Mouse (Mus musculus): ENCODE data around the gene Abca6. TPM values are rescaled to one million over a fixed set of nuclear protein-coding genes. Genes with fewer than 3 reads are reported as not detected.

Gene Abca6
- polyA plus RNA-seq (2012; rRNA removed): 1.1 and 1.4 TPM in 2 replicates
- polyA plus RNA-seq (2014; fragmentation: Nextera tagmentation; extraction: Ambion mirVana): 0.48 and 0.69 TPM in 2 replicates

DNA sequence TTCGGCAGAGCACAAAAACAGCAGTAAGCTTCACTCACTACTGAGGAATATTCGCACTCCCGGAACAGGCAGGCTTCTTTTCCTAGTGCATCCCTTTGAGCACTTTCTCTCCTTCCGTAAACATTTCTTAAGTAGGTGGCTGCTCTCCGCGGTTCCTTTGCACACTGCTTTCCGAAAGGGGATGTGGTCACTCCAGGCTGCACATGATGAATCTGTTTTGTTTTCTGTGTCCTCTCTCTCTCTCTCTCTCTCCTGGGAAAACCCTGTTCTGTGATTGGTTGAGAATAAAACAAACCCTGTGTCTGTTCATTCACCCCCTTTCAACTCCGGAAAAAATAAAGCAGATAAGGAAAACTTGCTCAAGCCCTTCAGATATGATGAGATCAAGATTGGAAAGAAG, at the start of gene Abca6:
Abca6 (minus strand) TSS at position 243 of the 400 bp plus-strand sequence.
- Histone ChIP-seq H3K9ac (ENCODE audit: low read depth, low read length, severe bottlenecking) (0 out of 2 replicates have a peak within 1 kb of the TSS, but pooled peaks have one; percentile 34), H3K4me3 (replicated peaks; ENCODE audit: low read length) (peak within 1 kb of the TSS; percentile 19; the same call in 1 of the 2 replicates), H3K4me1 (ENCODE audit: control insufficient read depth, insufficient read depth, low read length) (no peaks in the 10 kb centered on the region), H3K27me3 (ENCODE audit: control insufficient read depth, insufficient read depth, low read length) (no peaks in the 10 kb centered on the region), H3K27ac (replicated peaks; ENCODE audit: low read depth, low read length) (no peak within 1 kb of the TSS), H3K36me3 (ENCODE audit: control insufficient read depth, insufficient read depth, low read length) (no peaks in the 10 kb centered on the region), H3K9me3 (ENCODE audit: control insufficient read depth, low read length) (no peaks in the 10 kb centered on the region), H3K4me2 (replicated peaks; ENCODE audit: low read depth, low read length, severe bottlenecking) (peak within 1 kb of the TSS; percentile 35; the same call in 1 of the 2 replicates)
- no peak for DNase-seq (ENCODE audit: low spot score)
- no peak for TF ChIP-seq POLR2A (IDR thresholded peaks at IDR 0.05; ENCODE audit: borderline replicate concordance, extremely low read depth, insufficient read depth, insufficient read length)
- ATAC-seq (ENCODE audit: low FRiP score, low read depth): no peak
- 26% methylated on average over 8 of the region's 8 CpGs for WGBS

DNA sequence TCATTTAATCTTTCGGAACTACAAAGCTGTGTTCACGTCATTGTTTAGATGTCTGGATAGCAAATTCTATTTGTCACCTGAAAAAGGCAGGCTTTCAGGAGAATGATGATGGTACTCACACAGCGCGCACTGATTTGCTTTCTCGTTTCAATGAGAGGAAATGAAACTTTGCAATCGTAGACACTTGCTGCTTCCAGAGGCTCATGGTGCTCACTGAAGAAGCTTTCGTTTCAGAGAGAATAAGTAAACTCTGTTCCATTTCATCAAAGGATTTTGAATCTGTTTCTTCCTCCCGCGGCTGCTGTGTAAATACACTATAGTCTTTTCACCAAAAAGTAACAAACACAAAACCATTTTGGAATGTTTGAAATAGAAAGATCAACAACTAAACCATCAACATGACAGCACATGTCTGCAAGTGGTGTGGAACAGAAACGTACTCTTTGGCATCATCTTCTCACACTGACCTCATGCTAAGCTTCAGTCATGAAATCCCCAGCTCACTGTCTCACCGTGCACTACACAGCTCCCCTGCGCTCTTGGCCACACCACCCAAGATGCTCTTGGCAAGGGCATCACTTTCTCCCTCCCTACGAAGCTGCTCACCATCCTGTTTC, 46.4 kb upstream of the Abca6 start:
- TF ChIP-seq POLR2A (IDR thresholded peaks at IDR 0.05; ENCODE audit: borderline replicate concordance, extremely low read depth, insufficient read depth, insufficient read length): no peak
- Histone ChIP-seq H3K27ac (replicated peaks; ENCODE audit: low read depth, low read length) (no peak overlapping the region), H3K36me3 (ENCODE audit: control insufficient read depth, insufficient read depth, low read length) (no peaks in the 10 kb centered on the region), H3K27me3 (ENCODE audit: control insufficient read depth, insufficient read depth, low read length) (no peaks in the 10 kb centered on the region), H3K4me3 (replicated peaks; ENCODE audit: low read length) (no peak overlapping the region), H3K4me2 (replicated peaks; ENCODE audit: low read depth, low read length, severe bottlenecking) (no peak overlapping the region), H3K9ac (ENCODE audit: low read depth, low read length, severe bottlenecking) (no peak overlapping the region), H3K4me1 (ENCODE audit: control insufficient read depth, insufficient read depth, low read length) (no peaks in the 10 kb centered on the region), H3K9me3 (ENCODE audit: control insufficient read depth, low read length) (no peaks in the 10 kb centered on the region)
- 92% methylated on average over 13 of the region's 13 CpGs for WGBS
- no peak for ATAC-seq (ENCODE audit: low FRiP score, low read depth)
- no peak for DNase-seq (ENCODE audit: low spot score)

DNA sequence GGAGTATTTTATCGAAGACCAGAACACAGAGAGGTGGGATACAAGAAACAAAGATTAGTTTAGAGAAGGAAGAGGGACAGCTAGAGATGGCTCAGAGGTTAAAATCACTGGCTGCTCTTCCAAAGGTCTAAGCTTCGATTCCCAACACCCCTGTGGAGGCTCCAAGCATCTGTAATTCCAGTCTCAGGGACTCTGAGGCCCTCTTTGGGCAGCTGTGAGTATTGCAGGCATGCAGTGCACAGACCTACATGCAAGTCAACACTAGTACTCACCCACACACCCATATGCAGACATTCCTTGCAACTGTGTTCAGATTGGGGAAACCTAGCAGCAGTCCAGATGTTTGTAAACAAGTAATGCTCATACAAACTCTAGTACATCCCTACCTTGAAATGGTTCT, 39.0 kb upstream of the Abca6 start:
- ATAC-seq (ENCODE audit: low FRiP score, low read depth): no peak
- H3K36me3 ChIP-seq (ENCODE audit: control insufficient read depth, insufficient read depth, low read length): no peaks in the 10 kb centered on the region
- H3K4me1 ChIP-seq (ENCODE audit: control insufficient read depth, insufficient read depth, low read length): 0 out of 2 replicates have a peak, but pooled peaks cover 3% of the 10 kb centered on the region
- no peak for DNase-seq (ENCODE audit: low spot score)
- no peak for TF ChIP-seq POLR2A (IDR thresholded peaks at IDR 0.05; ENCODE audit: borderline replicate concordance, extremely low read depth, insufficient read depth, insufficient read length)
- no peaks in the 10 kb centered on the region for H3K27me3 ChIP-seq (ENCODE audit: control insufficient read depth, insufficient read depth, low read length)
- H3K4me2 ChIP-seq (replicated peaks; ENCODE audit: low read depth, low read length, severe bottlenecking): no peak overlapping the region
- no peak overlapping the region for H3K4me3 ChIP-seq (replicated peaks; ENCODE audit: low read length)
- no peak overlapping the region for H3K27ac ChIP-seq (replicated peaks; ENCODE audit: low read depth, low read length)
- WGBS: 70% methylated on average over 2 of the region's 2 CpGs
- H3K9me3 ChIP-seq (ENCODE audit: control insufficient read depth, low read length): no peaks in the 10 kb centered on the region
- H3K9ac ChIP-seq (ENCODE audit: low read depth, low read length, severe bottlenecking): no peak overlapping the region

DNA sequence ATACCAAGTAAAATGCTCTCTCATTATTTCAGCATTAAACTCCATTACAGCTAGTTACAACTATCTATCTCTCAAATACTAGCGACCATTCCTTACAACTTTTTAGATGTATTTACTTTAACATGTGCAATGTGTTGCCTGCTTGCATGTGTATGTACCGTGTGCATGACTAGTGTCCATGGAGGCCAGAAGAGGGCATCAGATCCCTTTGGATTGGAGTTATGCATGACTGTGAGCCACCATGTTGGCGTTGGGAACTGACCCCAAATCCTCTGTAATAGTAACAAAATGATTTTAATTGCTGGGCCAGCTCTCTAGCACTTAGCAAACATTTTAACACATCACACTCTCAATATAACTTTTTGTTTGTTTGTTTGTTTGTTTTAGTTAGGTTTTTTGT, 36.8 kb upstream of the Abca6 start:
- no peak for ATAC-seq (ENCODE audit: low FRiP score, low read depth)

DNA sequence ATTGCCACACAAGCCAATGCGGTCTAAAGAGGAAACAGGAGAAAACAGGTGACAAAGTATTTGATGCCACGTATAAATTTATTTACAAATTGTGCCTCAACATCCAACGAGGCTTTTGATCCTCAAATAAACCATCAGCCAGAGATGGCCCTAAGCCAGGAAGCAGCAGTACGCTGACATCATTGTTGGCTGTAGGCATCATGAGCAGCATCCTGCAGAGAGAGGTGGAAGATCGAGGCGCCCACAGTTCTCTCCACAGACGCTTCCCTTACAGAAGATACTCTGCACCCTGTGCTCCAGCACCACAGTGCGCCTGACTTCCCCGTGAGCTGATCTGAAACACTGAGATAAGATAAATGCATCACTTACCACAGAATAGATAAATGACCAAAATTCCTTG, 36.1 kb upstream of the Abca6 start:
- Histone ChIP-seq H3K27ac (replicated peaks; ENCODE audit: low read depth, low read length) (no peak overlapping the region), H3K36me3 (ENCODE audit: control insufficient read depth, insufficient read depth, low read length) (no peaks in the 10 kb centered on the region), H3K9me3 (ENCODE audit: control insufficient read depth, low read length) (no peaks in the 10 kb centered on the region), H3K4me3 (replicated peaks; ENCODE audit: low read length) (no peak overlapping the region), H3K9ac (ENCODE audit: low read depth, low read length, severe bottlenecking) (no peak overlapping the region), H3K4me1 (ENCODE audit: control insufficient read depth, insufficient read depth, low read length) (0 out of 2 replicates have a peak, but pooled peaks cover 3% of the 10 kb centered on the region), H3K4me2 (replicated peaks; ENCODE audit: low read depth, low read length, severe bottlenecking) (no peak overlapping the region), H3K27me3 (ENCODE audit: control insufficient read depth, insufficient read depth, low read length) (no peaks in the 10 kb centered on the region)
- no peak for TF ChIP-seq POLR2A (IDR thresholded peaks at IDR 0.05; ENCODE audit: borderline replicate concordance, extremely low read depth, insufficient read depth, insufficient read length)
- WGBS: 45% methylated on average over 9 of the region's 9 CpGs
- ATAC-seq (ENCODE audit: low FRiP score, low read depth) (no peak), DNase-seq (ENCODE audit: low spot score) (peak; percentile 15)

More for the DNA sequence above, 36.8 kb upstream of the Abca6 start:
- H3K27ac ChIP-seq (replicated peaks; ENCODE audit: low read depth, low read length): no peak overlapping the region
- no peaks in the 10 kb centered on the region for H3K36me3 ChIP-seq (ENCODE audit: control insufficient read depth, insufficient read depth, low read length)
- H3K9ac ChIP-seq (ENCODE audit: low read depth, low read length, severe bottlenecking): no peak overlapping the region
- H3K4me1 ChIP-seq (ENCODE audit: control insufficient read depth, insufficient read depth, low read length): 0 out of 2 replicates have a peak, but pooled peaks cover 3% of the 10 kb centered on the region
- no peaks in the 10 kb centered on the region for H3K9me3 ChIP-seq (ENCODE audit: control insufficient read depth, low read length)
- no peak overlapping the region for H3K4me2 ChIP-seq (replicated peaks; ENCODE audit: low read depth, low read length, severe bottlenecking)
- 65% methylated on average over 3 of the region's 3 CpGs for WGBS
- no peak for DNase-seq (ENCODE audit: low spot score)
- TF ChIP-seq POLR2A (IDR thresholded peaks at IDR 0.05; ENCODE audit: borderline replicate concordance, extremely low read depth, insufficient read depth, insufficient read length): no peak
- no peaks in the 10 kb centered on the region for H3K27me3 ChIP-seq (ENCODE audit: control insufficient read depth, insufficient read depth, low read length)
- no peak overlapping the region for H3K4me3 ChIP-seq (replicated peaks; ENCODE audit: low read length)

All from limb, embryonic 14.5 days (tissue).